Mouse (Mus musculus) stomach, postnatal 0 days (tissue): ENCODE results near the gene Ganc. TPM values are rescaled to one million over a fixed set of nuclear protein-coding genes. Genes with fewer than 3 reads are reported as not detected.

Experiments used
- ATAC-seq: fragments of 200-750 bp; cut with Nextera tagmentation; 2 replicates; pipeline ENCODE4 v1.8.0; 2017; ENCODE audit not compliant: low FRiP score, low TSS enrichment
- DNase-seq: peaks from one replicate; pipeline ENCODE4 v3.0.0-alpha.2; 2016; ENCODE audit warnings: low spot score
- H3K27ac ChIP-seq: fragments of 300-500 bp; sonication (generic); replicated peaks from 2 replicates; pipeline ENCODE4 v1.5.1; 2014; ENCODE audit warnings: mild to moderate bottlenecking, control low read depth
- H3K27me3 ChIP-seq: fragments of 300-500 bp; sonication (generic); 2 replicates; pipeline ENCODE4 v1.6.1; 2014; ENCODE audit warnings: low read length; ENCODE audit not compliant: control insufficient read depth, insufficient read depth
- H3K36me3 ChIP-seq: fragments of 300-500 bp; sonication (generic); 2 replicates; pipeline ENCODE4 v1.6.1; 2014; ENCODE audit warnings: low read length, mixed read lengths; ENCODE audit not compliant: control insufficient read depth, insufficient read depth
- H3K4me1 ChIP-seq: fragments of 300-500 bp; sonication (generic); replicated peaks from 2 replicates; pipeline ENCODE4 v1.6.1; 2014; ENCODE audit warnings: antibody characterized with exemption; ENCODE audit not compliant: control insufficient read depth, insufficient read depth
- H3K4me2 ChIP-seq: fragments of 300-500 bp; sonication (generic); replicated peaks from 2 replicates; pipeline ENCODE4 v1.6.1; 2014; ENCODE audit warnings: low read depth, mild to moderate bottlenecking, control low read depth, moderate library complexity
- H3K4me3 ChIP-seq: fragments of 300-500 bp; sonication (generic); 2 replicates; pipeline ENCODE4 v1.5.1; 2014; ENCODE audit warnings: low read depth, low read length, control low read depth
- H3K9ac ChIP-seq: fragments of 300-500 bp; sonication (generic); 2 replicates; pipeline ENCODE4 v1.6.1; 2014; ENCODE audit warnings: mild to moderate bottlenecking, low read length, control low read depth, mixed read lengths
- H3K9me3 ChIP-seq: fragments of 300-500 bp; sonication (generic); 2 replicates; pipeline ENCODE4 v1.6.1; 2016; ENCODE audit warnings: low read length; ENCODE audit not compliant: control insufficient read depth
- CTCF ChIP-seq: IDR thresholded peaks from 2 replicates; pipeline ENCODE4 v1.5.1; 2016; ENCODE audit warnings: antibody characterized with exemption, low read depth, mild to moderate bottlenecking, moderate library complexity
- EP300 ChIP-seq: optimal IDR thresholded peaks from 2 replicates; pipeline ENCODE3; 2016; ENCODE audit warnings: antibody characterized with exemption
- WGBS: fragments of 180-500 bp; shearing (Covaris S2); extraction: QIAGEN DNeasy Blood & Tissue Kit; methylation state at CpG from one replicate; pipeline ENCODE4 v1.1.7; 2014; 5-methylcytosine and 5-hydroxymethylcytosine counted together
- polyA plus RNA-seq: library from polyadenylated mRNA; unstranded; fragments of >200 nt; fragmentation: Nextera tagmentation; extraction: Ambion mirVana; gene quantifications from 2 replicates; pipeline ENCODE4 v1.2.1, GENCODE M21; 2015

The Ganc gene
- polyA plus RNA-seq, 1 experiment from 2014 or later, result 6.8 TPM

GRCm38 (mm10) chr2:120403986-120404822 lies 508 bp downstream of the Ganc start, which contains the start of gene Tmem87a:
TSS of gene Tmem87a (minus strand) at chr2:120404113.
- Histone ChIP-seq H3K4me1 (no peaks in the 10 kb centered on the region; the same call in 1 of the 2 replicates), H3K27me3 (no peaks in the 10 kb centered on the region), H3K9ac (peak within 1 kb of the TSS; percentile 79), H3K27ac (peak within 1 kb of the TSS; percentile 95), H3K4me2 (peak within 1 kb of the TSS; percentile 60), H3K9me3 (no peaks in the 10 kb centered on the region), H3K4me3 (peak within 1 kb of the TSS; percentile 80), H3K36me3 (no peaks in the 10 kb centered on the region)
- under 1% methylated on average over 34 of the region's 34 CpGs for WGBS
- DNase-seq, result peak; percentile 97
- ATAC-seq, result peak; percentile 99
- TF ChIP-seq CTCF (no peak), EP300 (no peak)

DNA sequence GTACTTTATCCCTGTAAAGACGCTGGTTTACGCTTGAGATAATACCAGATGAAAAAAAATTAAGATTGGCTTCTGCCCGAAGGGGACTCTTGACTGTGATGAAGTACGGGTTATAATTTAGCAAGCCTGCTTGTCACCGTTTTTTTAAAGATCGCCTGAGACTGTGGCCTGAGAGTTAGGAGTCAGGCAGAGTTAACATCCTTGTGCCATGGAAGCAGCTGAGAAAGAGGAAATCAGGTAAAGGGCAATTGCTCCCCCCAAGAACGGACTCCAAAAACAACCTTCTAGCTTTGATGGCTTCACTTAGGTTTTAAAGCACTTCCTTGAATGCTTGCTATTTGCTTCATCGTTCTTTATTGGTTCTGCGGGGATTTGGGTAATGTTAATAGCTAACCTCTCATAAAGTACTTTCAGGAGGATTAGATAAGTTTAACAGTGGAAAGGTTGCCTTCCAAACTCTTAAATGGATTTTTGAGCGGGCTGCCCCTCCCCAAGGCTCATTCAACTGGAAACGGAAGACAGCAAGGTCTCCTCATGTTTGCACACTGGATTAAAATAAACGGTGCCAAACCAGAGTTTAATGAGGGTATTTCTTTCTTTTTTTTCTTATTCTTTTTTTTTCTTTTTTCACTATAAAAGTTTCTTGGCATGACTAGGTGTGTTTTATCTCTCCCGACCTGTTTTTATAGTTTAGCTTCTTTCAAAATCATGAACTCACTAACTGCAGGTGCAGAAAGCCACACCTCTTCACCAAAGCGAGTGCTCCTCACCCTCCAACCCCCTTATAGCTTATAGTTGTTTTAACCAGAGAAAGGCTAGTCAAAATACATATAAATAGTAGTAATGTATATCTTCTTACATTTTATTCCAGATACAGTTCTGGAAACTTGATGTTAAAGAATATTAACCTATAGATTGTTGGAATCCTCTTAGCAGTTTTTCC lies 1.4 kb downstream of the Ganc start:
- H3K4me1 ChIP-seq, result no peaks in the 10 kb centered on the region; the same call in 1 of the 2 replicates
- peak overlapping the region; percentile 80 for H3K4me3 ChIP-seq
- WGBS, result 13% methylated on average over 14 of the region's 14 CpGs
- H3K27me3 ChIP-seq, result no peaks in the 10 kb centered on the region
- H3K27ac ChIP-seq, result peak overlapping the region; percentile 95
- no peak for TF ChIP-seq EP300
- TF ChIP-seq CTCF, result no peak
- ATAC-seq (no peak), DNase-seq (no peak)
- peak overlapping the region; percentile 50 for H3K4me2 ChIP-seq
- H3K36me3 ChIP-seq, result no peaks in the 10 kb centered on the region
- H3K9me3 ChIP-seq, result no peaks in the 10 kb centered on the region
- H3K9ac ChIP-seq, result peak overlapping the region; percentile 72

DNA sequence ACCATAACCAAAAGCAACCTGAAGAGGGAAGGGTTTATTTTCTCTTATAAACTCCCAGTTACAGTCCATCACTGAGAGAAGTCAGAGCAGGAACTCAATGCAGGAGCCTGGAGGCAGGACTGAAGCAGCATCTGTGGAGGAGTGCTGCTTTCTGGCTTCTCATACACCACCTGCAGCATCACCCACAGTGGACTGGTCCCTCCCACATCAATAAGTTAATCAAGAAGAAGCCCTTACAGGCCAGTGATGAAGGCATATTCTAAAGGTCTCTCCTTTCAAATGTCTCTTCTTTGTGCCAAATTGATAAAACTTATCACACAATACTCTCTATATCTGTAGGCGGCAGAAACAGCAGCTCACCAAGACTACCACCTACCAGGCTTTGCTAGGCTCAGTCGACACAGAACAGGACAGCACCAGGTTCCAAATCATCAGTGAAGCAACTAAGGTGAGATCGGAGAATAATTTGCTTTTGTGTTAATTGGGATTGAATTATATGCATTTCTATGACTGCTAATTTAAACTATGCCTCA lies 7.5 kb downstream of the Ganc start:
- no peaks in the 10 kb centered on the region for H3K27me3 ChIP-seq
- WGBS, result 94% methylated on average over 3 of the region's 3 CpGs
- no peak for DNase-seq
- no peak overlapping the region for H3K9ac ChIP-seq
- H3K4me1 ChIP-seq, result no peaks in the 10 kb centered on the region
- no peaks in the 10 kb centered on the region for H3K36me3 ChIP-seq
- no peak overlapping the region for H3K4me3 ChIP-seq
- TF ChIP-seq CTCF (no peak), EP300 (no peak)
- H3K4me2 ChIP-seq, result no peak overlapping the region
- no peak for ATAC-seq
- no peak overlapping the region for H3K27ac ChIP-seq
- no peaks in the 10 kb centered on the region for H3K9me3 ChIP-seq

DNA sequence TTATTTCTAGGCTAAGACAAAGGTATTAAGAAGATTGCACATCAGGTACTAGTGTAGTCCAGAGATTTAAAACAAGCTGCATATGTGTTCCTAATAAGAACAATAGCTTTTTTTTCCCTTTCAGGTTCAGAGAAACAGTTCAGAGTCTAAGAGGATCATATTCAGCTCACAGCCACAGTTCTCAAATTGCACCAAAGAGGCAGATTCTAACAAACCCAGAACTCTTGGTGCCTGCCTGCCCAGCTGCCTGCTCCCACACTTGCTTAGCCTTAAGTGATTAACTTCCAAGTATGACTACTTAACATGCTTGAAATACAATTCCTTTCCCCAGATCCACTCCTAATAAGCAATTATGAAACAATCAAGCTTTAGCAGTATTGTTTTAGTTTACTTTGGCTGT lies 10.4 kb downstream of the Ganc start:
- Histone ChIP-seq H3K27ac (no peak overlapping the region), H3K27me3 (no peaks in the 10 kb centered on the region), H3K4me2 (no peak overlapping the region), H3K9me3 (no peaks in the 10 kb centered on the region), H3K9ac (no peak overlapping the region), H3K4me1 (no peaks in the 10 kb centered on the region), H3K36me3 (no peaks in the 10 kb centered on the region), H3K4me3 (no peak overlapping the region)
- no peak for ATAC-seq
- TF ChIP-seq EP300 (no peak), CTCF (no peak)
- no peak for DNase-seq

- no peak overlapping the region for H3K4me2 ChIP-seq
- no peak for DNase-seq
- no peak for ATAC-seq
- no peaks in the 10 kb centered on the region for H3K27me3 ChIP-seq
- H3K9me3 ChIP-seq, result no peaks in the 10 kb centered on the region
- no peak overlapping the region for H3K4me3 ChIP-seq
- H3K27ac ChIP-seq, result no peak overlapping the region
- no peak overlapping the region for H3K9ac ChIP-seq
- no peaks in the 10 kb centered on the region for H3K36me3 ChIP-seq
- H3K4me1 ChIP-seq, result no peaks in the 10 kb centered on the region
- TF ChIP-seq EP300 (no peak), CTCF (no peak)
- 65% methylated on average over 1 of the region's 1 CpGs for WGBS
These were observed 11.2 kb downstream of the Ganc start for GRCm38 (mm10) chr2:120414738-120415414.
